Mouse (Mus musculus): Measurements from ENCODE around the gene Med11. TPM values are rescaled to one million over a fixed set of nuclear protein-coding genes. Genes with fewer than 3 reads are reported as not detected.
"Not testable (repeated sequence)": the region's sequence is repeated elsewhere in the genome, so short reads cannot be mapped to it uniquely, and the experiment has no call there.

Med11 gene
- total and polyA plus RNA-seq, 2 experiments from 2014 or later: 21.2 to 35.6 TPM

- Histone ChIP-seq H3K9me3 (ENCODE audit: low read length) (no peaks in the 10 kb centered on the region), H3K4me1 (ENCODE audit: insufficient read depth) (no peaks in the 10 kb centered on the region), H3K4me3 (ENCODE audit: low read depth, low read length) (no peak overlapping the region), H3K4me2 (ENCODE audit: low read depth) (no peak overlapping the region), H3K27me3 (ENCODE audit: insufficient read depth, low read length) (no peaks in the 10 kb centered on the region), H3K27ac (ENCODE audit: low read depth, low read length) (no peak overlapping the region), H3K36me3 (ENCODE audit: insufficient read depth) (no peaks in the 10 kb centered on the region), H3K9ac (no peak overlapping the region)
- no peak for DNase-seq
- no peak for ATAC-seq
- WGBS: 61% methylated on average over 5 of the region's 5 CpGs
- no peak for TF ChIP-seq CTCF (IDR thresholded peaks at IDR 0.05; ENCODE audit: low read depth)
Measured at GRCm38 (mm10) chr11:70419486-70419885, 32.2 kb upstream of the Med11 start.

DNA sequence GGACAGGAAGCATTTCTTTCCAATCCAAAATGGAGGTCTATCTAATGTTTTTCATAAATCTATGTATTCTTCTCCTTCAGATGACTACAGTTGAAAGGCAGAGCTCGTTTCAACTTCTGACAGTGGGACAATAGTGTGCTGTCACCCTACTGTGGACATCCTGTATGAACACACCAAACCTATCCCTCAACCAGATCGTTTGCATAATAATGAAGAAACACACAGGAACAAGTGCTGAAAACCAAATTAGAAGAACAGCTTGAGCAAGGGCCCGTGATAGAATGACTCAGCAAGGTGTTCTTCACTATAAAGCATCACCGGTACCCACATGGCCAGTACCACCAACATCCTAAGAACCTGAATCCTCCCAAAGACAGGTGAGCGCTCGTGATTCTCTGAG, 25.1 kb upstream of the Med11 start:
- DNase-seq; H3K4me3 ChIP-seq (ENCODE audit: low read depth, low read length); H3K9me3 ChIP-seq (ENCODE audit: low read length); H3K27ac ChIP-seq (ENCODE audit: low read depth, low read length); H3K36me3 ChIP-seq (ENCODE audit: insufficient read depth); H3K4me1 ChIP-seq (ENCODE audit: insufficient read depth); H3K27me3 ChIP-seq (ENCODE audit: insufficient read depth, low read length); H3K9ac ChIP-seq; ATAC-seq; H3K4me2 ChIP-seq (ENCODE audit: low read depth): not testable (repeated sequence)
- 61% methylated on average over 6 of the region's 6 CpGs for WGBS

DNA sequence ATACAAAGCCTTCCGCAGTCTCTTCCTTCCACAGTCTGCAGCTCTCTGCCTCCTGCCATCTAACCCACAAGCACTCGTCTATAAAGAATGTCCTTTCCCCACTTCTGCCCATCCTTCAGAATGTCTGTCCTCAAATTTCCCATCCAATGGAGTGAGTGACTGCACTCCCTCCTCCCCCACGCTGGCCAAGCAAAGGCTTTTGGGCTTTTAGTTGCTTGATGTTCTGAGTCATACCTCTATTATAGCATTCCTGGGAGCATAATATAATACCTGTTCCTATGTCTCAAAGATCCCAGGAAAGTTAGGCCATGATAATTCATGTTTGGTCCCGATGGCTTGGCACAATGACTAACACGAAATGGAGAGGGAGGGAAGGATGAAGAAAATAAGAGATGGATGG, 20.1 kb upstream of the Med11 start:
- peaks cover 7% of the 10 kb centered on the region for H3K36me3 ChIP-seq (ENCODE audit: insufficient read depth)
- no peaks in the 10 kb centered on the region for H3K9me3 ChIP-seq (ENCODE audit: low read length)
- H3K27ac ChIP-seq (ENCODE audit: low read depth, low read length): peak overlapping the region; percentile 94
- peak overlapping the region; percentile 93; the same call in 1 of the 2 replicates for H3K9ac ChIP-seq
- ATAC-seq: no peak
- peak overlapping the region; percentile 80; the same call in 1 of the 2 replicates for H3K4me2 ChIP-seq (ENCODE audit: low read depth)
- no peak for TF ChIP-seq CTCF (IDR thresholded peaks at IDR 0.05; ENCODE audit: low read depth)
- H3K27me3 ChIP-seq (ENCODE audit: insufficient read depth, low read length): no peaks in the 10 kb centered on the region
- no peak for DNase-seq
- H3K4me3 ChIP-seq (ENCODE audit: low read depth, low read length): peak overlapping the region; percentile 81
- H3K4me1 ChIP-seq (ENCODE audit: insufficient read depth): peaks cover 9% of the 10 kb centered on the region
- 21% methylated on average over 5 of the region's 5 CpGs for WGBS

GRCm38 (mm10) chr11:70432048-70432894, 19.4 kb upstream of the Med11 start, which contains the start of gene Arrb2:
Gene Arrb2, plus strand, starts transcription at chr11:70432635.
- Histone ChIP-seq H3K4me2 (ENCODE audit: low read depth) (peak within 1 kb of the TSS; percentile 80), H3K9me3 (ENCODE audit: low read length) (no peaks in the 10 kb centered on the region), H3K9ac (peak within 1 kb of the TSS; percentile 93), H3K27me3 (ENCODE audit: insufficient read depth, low read length) (no peaks in the 10 kb centered on the region), H3K27ac (ENCODE audit: low read depth, low read length) (peak within 1 kb of the TSS; percentile 94), H3K36me3 (ENCODE audit: insufficient read depth) (peaks cover 14% of the 10 kb centered on the region), H3K4me1 (ENCODE audit: insufficient read depth) (peaks cover 9% of the 10 kb centered on the region), H3K4me3 (ENCODE audit: low read depth, low read length) (peak within 1 kb of the TSS; percentile 81)
- ATAC-seq: peak; percentile 97
- peak; percentile 99 for DNase-seq
- WGBS: under 1% methylated on average over 59 of the region's 75 CpGs
- peak; percentile 78 for TF ChIP-seq CTCF (IDR thresholded peaks at IDR 0.05; ENCODE audit: low read depth)

GRCm38 (mm10) chr11:70432895-70433568, 18.7 kb upstream of the Med11 start:
- no peaks in the 10 kb centered on the region for H3K9me3 ChIP-seq (ENCODE audit: low read length)
- H3K9ac ChIP-seq: peak overlapping the region; percentile 93
- 4% methylated on average over 15 of the region's 15 CpGs for WGBS
- peaks cover 9% of the 10 kb centered on the region for H3K4me1 ChIP-seq (ENCODE audit: insufficient read depth)
- H3K4me2 ChIP-seq (ENCODE audit: low read depth): peak overlapping the region; percentile 80
- H3K27me3 ChIP-seq (ENCODE audit: insufficient read depth, low read length): no peaks in the 10 kb centered on the region
- ATAC-seq (peak; percentile 7), DNase-seq (no peak)
- H3K27ac ChIP-seq (ENCODE audit: low read depth, low read length): peak overlapping the region; percentile 94
- peaks cover 21% of the 10 kb centered on the region for H3K36me3 ChIP-seq (ENCODE audit: insufficient read depth)
- TF ChIP-seq CTCF (IDR thresholded peaks at IDR 0.05; ENCODE audit: low read depth): 0 out of 2 replicates have a peak, but pooled peaks have one; percentile 5
- peak overlapping the region; percentile 81 for H3K4me3 ChIP-seq (ENCODE audit: low read depth, low read length)

GRCm38 (mm10) chr11:70433569-70433943, 18.2 kb upstream of the Med11 start:
- H3K27me3 ChIP-seq (ENCODE audit: insufficient read depth, low read length): no peaks in the 10 kb centered on the region
- peak overlapping the region; percentile 80 for H3K4me2 ChIP-seq (ENCODE audit: low read depth)
- no peak overlapping the region for H3K27ac ChIP-seq (ENCODE audit: low read depth, low read length)
- no peak for DNase-seq
- 68% methylated on average over 1 of the region's 1 CpGs for WGBS
- peak overlapping the region; percentile 81 for H3K4me3 ChIP-seq (ENCODE audit: low read depth, low read length)
- H3K9ac ChIP-seq: peak overlapping the region; percentile 93; the same call in 1 of the 2 replicates
- TF ChIP-seq CTCF (IDR thresholded peaks at IDR 0.05; ENCODE audit: low read depth): no peak
- no peak for ATAC-seq
- peaks cover 27% of the 10 kb centered on the region for H3K36me3 ChIP-seq (ENCODE audit: insufficient read depth)
- peaks cover 9% of the 10 kb centered on the region for H3K4me1 ChIP-seq (ENCODE audit: insufficient read depth)
- H3K9me3 ChIP-seq (ENCODE audit: low read length): no peaks in the 10 kb centered on the region

- peaks cover 9% of the 10 kb centered on the region for H3K4me1 ChIP-seq (ENCODE audit: insufficient read depth)
- peak overlapping the region; percentile 81; the same call in 1 of the 2 replicates for H3K4me3 ChIP-seq (ENCODE audit: low read depth, low read length)
Measured at GRCm38 (mm10) chr11:70433951-70434350, 17.8 kb upstream of the Med11 start.

More at GRCm38 (mm10) chr11:70433951-70434350, 17.8 kb upstream of the Med11 start:
- ATAC-seq: no peak
- TF ChIP-seq CTCF (IDR thresholded peaks at IDR 0.05; ENCODE audit: low read depth): no peak
- WGBS: 94% methylated on average over 3 of the region's 3 CpGs
- DNase-seq: no peak
- Histone ChIP-seq H3K9me3 (ENCODE audit: low read length) (no peaks in the 10 kb centered on the region), H3K27ac (ENCODE audit: low read depth, low read length) (no peak overlapping the region), H3K36me3 (ENCODE audit: insufficient read depth) (peaks cover 31% of the 10 kb centered on the region), H3K27me3 (ENCODE audit: insufficient read depth, low read length) (no peaks in the 10 kb centered on the region), H3K4me2 (ENCODE audit: low read depth) (peak overlapping the region; percentile 80), H3K9ac (0 out of 2 replicates have a peak overlapping the region, but pooled peaks have one; percentile 93)

Measured in forebrain, postnatal 0 days (tissue).